Mouse (Mus musculus) mammary gland, adult 2 months (tissue): Measurements from ENCODE around the gene Cmas. TPM values are rescaled to one million over a fixed set of nuclear protein-coding genes. Genes with fewer than 3 reads are reported as not detected.

Experiments used
- polyA plus RNA-seq: library from polyadenylated mRNA; depleted of rRNA; stranded (reverse); fragments of >200 nt; gene quantifications from 2 replicates; pipeline ENCODE4 v1.2.3, GENCODE M21; 2012; ENCODE audit warnings: low replicate concordance; rRNA removed

The Cmas gene
- 9.1 and 9.6 TPM in 2 replicates for polyA plus RNA-seq

GRCm38 (mm10) chr6:142756507-142757333 is at the start of gene Cmas:
TSS of gene Cmas (plus strand) at chr6:142756686.

GRCm38 (mm10) chr6:142804402-142804801 is 47.9 kb downstream of the Cmas start, which contains the start of gene Sult6b2:
TSS of gene Sult6b2 (minus strand) at chr6:142804502.

Other genes starting within 250 kb of the Cmas start
- 45.7 and 188 TPM in 2 replicates for gene Ldhb, start 248.7 kb upstream of the Cmas start, polyA plus RNA-seq
- 16.7 and 22.0 TPM in 2 replicates for gene Kcnj8, start 185.1 kb upstream of the Cmas start, polyA plus RNA-seq
- 5.2 and 17.4 TPM in 2 replicates for gene Abcc9, start 54.4 kb upstream of the Cmas start, polyA plus RNA-seq
- gene Sult6b2, start 47.8 kb downstream of the Cmas start, polyA plus RNA-seq, result not detected in 2 replicates
- 1.4 and 2.0 TPM in 2 replicates for gene St8sia1, start 207.8 kb downstream of the Cmas start, polyA plus RNA-seq